23 mouse cellular contexts compared by ENCODE assay signal in the genomic region with DNA sequence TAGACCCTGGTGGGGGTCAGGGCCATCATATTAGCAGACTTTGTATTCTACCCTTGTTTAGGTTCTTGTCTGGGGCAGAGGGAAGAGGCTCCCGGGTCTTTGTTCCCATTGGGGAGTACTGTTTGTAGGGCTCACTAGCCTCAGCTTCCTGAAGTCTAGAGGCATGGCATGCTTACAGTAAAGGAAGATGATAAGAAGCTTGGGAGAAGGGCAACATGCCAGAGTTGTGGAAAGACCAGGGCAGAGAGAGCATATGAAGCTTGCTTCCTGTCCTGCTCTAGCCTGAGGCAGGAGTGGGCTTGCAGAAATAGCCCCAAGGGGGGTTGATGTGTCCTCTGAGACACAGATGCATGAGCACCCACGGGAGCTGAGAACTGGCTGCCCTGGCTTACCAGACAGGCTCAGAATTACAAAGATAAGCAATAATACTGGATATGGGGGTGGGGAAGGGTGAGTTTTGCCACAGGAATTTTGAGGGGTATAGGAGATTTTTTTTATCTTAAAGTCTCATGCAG.
DNase-seq lines count a peak whose midpoint lies in the region; ATAC-seq and TF ChIP-seq lines count a peak whose summit lies in the region.
"Had no signal": no experiment of that assay in that cellular context is flagged by ENCODE, and none has a peak within 500 bp of the region (broad histone marks: within the 10 kb centered on the region; RNA-seq: fewer than 3 reads in every experiment).

No protein-coding gene starts in this region.

- no peak for TF ChIP-seq POLR2A in lung, adult 2 months (IDR thresholded peaks at IDR 0.05; ENCODE audit: borderline replicate concordance, extremely low read depth, low read depth, low read length)

- no peak for DNase-seq in heart, embryonic 10.5 days (ENCODE audit: low spot score)
- no peak for DNase-seq in heart, adult 18-20 months
- peak; percentile 32 for DNase-seq in lung, embryonic 14.5 days
- DNase-seq in lung, adult 2 months, result no peak
- DNase-seq in 3T3-L1 (ENCODE audit: low read depth, low spot score), result peak; percentile 72
- DNase-seq in right cerebral cortex, postnatal 14 days, result no peak
- DNase-seq: adrenal gland, postnatal 25 days; cerebellum, adult 11-12 months; cerebellum, postnatal 10 days; kidney, adult 9 months; kidney, postnatal 14 days; liver; thymus, postnatal 4 days had no signal

- H3K9me3 ChIP-seq in heart, embryonic 10.5 days, result no peaks in the 10 kb centered on the region
- H3K9me3 ChIP-seq in lung, embryonic 14.5 days (ENCODE audit: low read depth, low read length), result no peaks in the 10 kb centered on the region
- H3K9me3 ChIP-seq in embryonic facial prominence, embryonic 12.5 days, result no peaks in the 10 kb centered on the region
- H3K9me3 ChIP-seq: embryonic facial prominence, embryonic 15.5 days; forebrain, embryonic 13.5 days; heart, embryonic 13.5 days; hindbrain, embryonic 13.5 days; neural tube, embryonic 12.5 days had no signal

- no peak overlapping the region for H3K9ac ChIP-seq in lung, embryonic 14.5 days
- H3K9ac ChIP-seq in embryonic facial prominence, embryonic 12.5 days, result no peak overlapping the region
- H3K9ac ChIP-seq: embryonic facial prominence, embryonic 15.5 days; forebrain, embryonic 13.5 days; heart, embryonic 13.5 days; hindbrain, embryonic 13.5 days; liver, embryonic 14.5 days; neural tube, embryonic 12.5 days had no signal

- peaks cover 14% of the 10 kb centered on the region for H3K4me1 ChIP-seq in heart, embryonic 10.5 days
- H3K4me1 ChIP-seq in lung, embryonic 14.5 days (ENCODE audit: insufficient read depth), result no peaks in the 10 kb centered on the region
- H3K4me1 ChIP-seq in lung, adult 2 months (ENCODE audit: control insufficient read depth, insufficient read depth, low read length), result no peaks in the 10 kb centered on the region
- H3K4me1 ChIP-seq in embryonic facial prominence, embryonic 12.5 days, result no peaks in the 10 kb centered on the region
- H3K4me1 ChIP-seq: forebrain, embryonic 13.5 days; neural tube, embryonic 12.5 days had no signal

- WGBS in heart, embryonic 10.5 days, result 36% methylated on average over 2 of the region's 2 CpGs
- 38% methylated on average over 2 of the region's 2 CpGs for WGBS in lung, embryonic 14.5 days
- WGBS in lung, adult 2 months, result 38% methylated on average over 2 of the region's 2 CpGs
- WGBS in embryonic facial prominence, embryonic 12.5 days, result 72% methylated on average over 2 of the region's 2 CpGs

- 0 out of 2 replicates have a peak, but pooled peaks cover 7% of the 10 kb centered on the region for H3K27me3 ChIP-seq in heart, embryonic 10.5 days (ENCODE audit: insufficient read depth, poor library complexity, severe bottlenecking)
- no peaks in the 10 kb centered on the region for H3K27me3 ChIP-seq in lung, embryonic 14.5 days (ENCODE audit: insufficient read depth, low read length)
- H3K27me3 ChIP-seq in embryonic facial prominence, embryonic 12.5 days, result no peaks in the 10 kb centered on the region
- H3K27me3 ChIP-seq: embryonic facial prominence, embryonic 15.5 days; forebrain, embryonic 13.5 days; heart, embryonic 13.5 days; hindbrain, embryonic 13.5 days; neural tube, embryonic 12.5 days had no signal

- no peak for TF ChIP-seq CTCF in lung, embryonic 14.5 days (IDR thresholded peaks at IDR 0.05; ENCODE audit: low read depth)
- TF ChIP-seq CTCF in lung, adult 2 months (IDR thresholded peaks at IDR 0.05; ENCODE audit: insufficient read depth, low read length), result no peak

- H3K4me2 ChIP-seq in lung, embryonic 14.5 days, result no peak overlapping the region
- H3K4me2 ChIP-seq in embryonic facial prominence, embryonic 12.5 days (replicated peaks), result no peak overlapping the region
- H3K4me2 ChIP-seq: embryonic facial prominence, embryonic 15.5 days; forebrain, embryonic 13.5 days; heart, embryonic 13.5 days; hindbrain, embryonic 13.5 days; midbrain, embryonic 11.5 days; neural tube, embryonic 12.5 days had no signal

- no peak overlapping the region for H3K4me3 ChIP-seq in heart, embryonic 10.5 days
- no peak overlapping the region for H3K4me3 ChIP-seq in lung, embryonic 14.5 days (ENCODE audit: low read depth, low read length)
- H3K4me3 ChIP-seq in lung, adult 2 months (replicated peaks; ENCODE audit: extremely low read depth, low read depth, low read length), result no peak overlapping the region
- no peak overlapping the region for H3K4me3 ChIP-seq in embryonic facial prominence, embryonic 12.5 days
- H3K4me3 ChIP-seq: embryonic facial prominence, embryonic 15.5 days; forebrain, embryonic 13.5 days; heart, embryonic 13.5 days; hindbrain, embryonic 13.5 days; neural tube, embryonic 12.5 days had no signal

- peak overlapping the region; percentile 56; the same call in 1 of the 2 replicates for H3K27ac ChIP-seq in heart, embryonic 10.5 days
- H3K27ac ChIP-seq in lung, embryonic 14.5 days (ENCODE audit: low read depth), result no peak overlapping the region
- H3K27ac ChIP-seq in embryonic facial prominence, embryonic 12.5 days, result 0 out of 2 replicates have a peak overlapping the region, but pooled peaks have one; percentile 2
- H3K27ac ChIP-seq: embryonic facial prominence, embryonic 15.5 days; forebrain, embryonic 13.5 days; heart, embryonic 13.5 days; hindbrain, embryonic 13.5 days; liver, embryonic 14.5 days; neural tube, embryonic 12.5 days had no signal

- peak; percentile 24; the same call in 1 of the 2 replicates for ATAC-seq in lung, embryonic 14.5 days (ENCODE audit: insufficient read depth)
- ATAC-seq in embryonic facial prominence, embryonic 12.5 days (ENCODE audit: insufficient number of reproducible peaks, insufficient read depth, low FRiP score, low TSS enrichment), result no peak
- ATAC-seq: forebrain, embryonic 13.5 days; intestine, postnatal 0 days; midbrain, embryonic 16.5 days had no signal

- H3K36me3 ChIP-seq in heart, embryonic 10.5 days, result no peaks in the 10 kb centered on the region
- H3K36me3 ChIP-seq in lung, embryonic 14.5 days (ENCODE audit: insufficient read depth), result no peaks in the 10 kb centered on the region
- no peaks in the 10 kb centered on the region for H3K36me3 ChIP-seq in embryonic facial prominence, embryonic 12.5 days
- H3K36me3 ChIP-seq: embryonic facial prominence, embryonic 15.5 days; heart, embryonic 13.5 days; hindbrain, embryonic 13.5 days; neural tube, embryonic 12.5 days had no signal

Comparison
In these comparisons a context has a peak if more than half of its experiments do, and no peak if none do; other contexts are left out.
1. DNase-seq: peak in lung, embryonic 14.5 days (single experiment) and 3T3-L1 (single experiment); none in heart, embryonic 10.5 days (single experiment), heart, adult 18-20 months (0 of 2), lung, adult 2 months (single experiment) and right cerebral cortex, postnatal 14 days (single experiment).